Mouse (Mus musculus): ENCODE measurements around the gene Mpv17l.
"Not testable (repeated sequence)": the region's sequence is repeated elsewhere in the genome, so short reads cannot be mapped to it uniquely, and the experiment has no call there.

Gene Mpv17l

DNA sequence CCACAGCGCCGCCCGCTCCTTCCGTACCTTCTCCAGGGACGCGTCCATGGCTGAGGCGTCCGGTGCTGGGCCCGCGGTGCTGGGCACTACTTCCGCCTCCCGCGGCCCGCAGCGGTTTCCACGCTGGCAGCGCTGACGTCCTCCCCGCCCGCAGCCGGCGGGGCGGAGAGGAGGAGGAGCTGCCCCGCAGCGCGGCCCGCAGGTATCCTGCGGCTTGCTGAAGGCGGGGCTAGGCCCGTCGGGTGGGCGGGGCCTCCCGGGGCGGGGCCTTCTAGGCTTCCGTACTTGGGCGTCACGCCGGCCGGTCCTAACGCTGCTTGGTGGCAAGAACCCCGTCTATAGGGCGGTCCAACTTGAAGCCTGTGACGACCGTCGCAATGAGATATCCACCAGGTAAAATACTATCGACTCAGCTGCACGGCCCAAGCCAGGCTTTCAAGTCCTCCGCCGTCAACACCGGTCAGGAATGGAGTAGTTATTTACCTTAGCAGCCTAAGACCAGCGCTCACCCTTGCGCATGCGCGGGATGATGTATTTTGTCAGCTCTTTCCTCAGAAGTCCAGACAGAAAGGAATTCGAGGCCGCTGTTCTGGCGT, at the start of gene Mpv17l, which contains the start of gene Pdxdc1:
Gene Mpv17l, plus strand, starts transcription at position 274 of the 596 bp plus-strand sequence.
Gene Pdxdc1, minus strand, starts transcription at position 244 of the 596 bp plus-strand sequence.
- peak; percentile 98 for DNase-seq

DNA sequence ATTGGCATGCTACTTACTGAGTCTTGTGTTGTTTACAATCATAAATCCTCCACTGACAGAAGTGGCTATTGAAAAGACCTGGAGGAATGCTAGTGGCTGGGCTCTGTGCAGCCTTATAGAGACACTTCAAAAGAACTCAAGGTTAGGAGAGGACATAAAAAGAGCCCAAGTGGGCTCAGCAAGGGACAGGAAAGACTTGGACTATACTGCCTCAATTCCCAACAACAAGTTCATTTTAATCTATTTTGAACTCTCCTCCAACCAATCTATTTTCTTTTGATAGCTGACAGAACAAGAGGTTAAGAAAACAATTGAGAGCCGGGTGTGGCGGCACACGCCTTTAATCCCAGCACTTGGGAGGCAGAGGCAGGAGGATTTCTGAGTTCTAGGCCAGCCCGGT, 49.1 kb upstream of the Mpv17l start:
- DNase-seq: no peak

DNA sequence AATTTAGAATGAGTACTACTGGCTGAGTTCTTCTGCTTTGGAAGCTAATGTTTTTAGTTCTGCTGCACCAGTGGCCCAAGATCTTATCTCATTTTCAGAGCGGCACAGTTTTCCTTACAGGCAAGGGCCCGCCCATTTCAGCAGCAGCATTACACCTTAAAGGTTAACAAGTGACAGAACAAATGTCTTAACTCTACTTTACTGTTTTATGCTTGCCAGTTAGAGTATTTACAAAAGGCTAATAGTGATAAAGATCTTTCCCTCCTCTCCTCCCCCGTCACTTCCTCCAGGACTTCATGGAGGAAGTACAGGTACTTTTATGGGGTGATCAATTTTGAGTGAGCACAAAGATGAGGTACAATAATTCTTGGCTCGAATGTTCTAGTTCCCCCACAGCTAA, 36.9 kb upstream of the Mpv17l start:
- no peak for DNase-seq

- no peak for DNase-seq
Observed at GRCm38 (mm10) chr16:13866616-13867015, 36.3 kb upstream of the Mpv17l start.

DNA sequence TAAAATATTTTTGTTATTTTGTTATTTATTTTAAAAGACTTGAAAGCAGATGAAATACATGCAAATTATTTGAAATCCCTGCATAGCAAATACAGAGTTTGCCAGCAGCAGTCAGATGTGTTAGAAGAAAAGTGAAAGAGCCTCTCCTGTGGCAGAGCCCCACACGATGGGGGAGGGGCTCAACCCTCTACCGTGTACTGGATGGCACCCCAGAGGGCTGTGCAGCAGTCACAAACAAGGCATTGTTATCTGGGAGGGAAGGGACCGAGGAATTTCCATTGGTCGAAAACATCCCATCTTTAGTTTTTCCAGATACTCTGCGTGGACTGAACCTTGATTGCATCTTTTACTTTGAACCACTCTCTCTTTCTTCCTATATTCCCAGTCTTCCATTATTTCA, 35.6 kb upstream of the Mpv17l start:
- not testable (repeated sequence) for DNase-seq

DNA sequence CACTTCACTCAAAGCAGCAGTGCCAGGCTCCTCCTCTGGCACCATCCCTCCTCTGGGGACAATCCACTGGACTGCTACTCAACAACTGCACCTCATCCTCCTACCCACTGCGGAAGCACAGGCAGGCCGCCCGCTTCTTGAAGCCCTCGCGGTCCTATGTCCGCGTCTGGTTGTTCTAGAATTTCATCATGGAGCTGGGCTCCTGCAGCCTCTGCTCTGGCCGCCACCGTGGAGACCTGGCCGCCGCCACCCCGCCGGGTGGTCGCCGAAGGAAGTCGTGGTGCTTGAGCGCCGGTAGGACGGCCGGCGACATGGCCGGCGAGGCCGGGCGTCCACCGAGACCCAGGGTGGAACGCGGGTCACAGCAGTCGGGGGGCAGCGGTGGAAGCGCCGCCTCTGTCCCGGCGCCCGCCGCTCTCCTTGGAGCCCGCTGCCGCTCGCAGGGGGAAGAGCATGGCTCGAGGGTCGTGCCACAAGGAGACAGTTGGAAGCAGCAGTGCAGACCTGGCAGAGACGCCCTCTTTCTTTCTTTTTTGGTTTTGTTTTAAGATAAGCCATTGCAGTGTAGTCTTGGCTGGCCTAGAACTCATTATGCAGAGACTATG, 34.9 kb upstream of the Mpv17l start:
- DNase-seq: no peak

GRCm38 (mm10) chr16:13875483-13875882, 27.5 kb upstream of the Mpv17l start:
- DNase-seq: no peak

DNA sequence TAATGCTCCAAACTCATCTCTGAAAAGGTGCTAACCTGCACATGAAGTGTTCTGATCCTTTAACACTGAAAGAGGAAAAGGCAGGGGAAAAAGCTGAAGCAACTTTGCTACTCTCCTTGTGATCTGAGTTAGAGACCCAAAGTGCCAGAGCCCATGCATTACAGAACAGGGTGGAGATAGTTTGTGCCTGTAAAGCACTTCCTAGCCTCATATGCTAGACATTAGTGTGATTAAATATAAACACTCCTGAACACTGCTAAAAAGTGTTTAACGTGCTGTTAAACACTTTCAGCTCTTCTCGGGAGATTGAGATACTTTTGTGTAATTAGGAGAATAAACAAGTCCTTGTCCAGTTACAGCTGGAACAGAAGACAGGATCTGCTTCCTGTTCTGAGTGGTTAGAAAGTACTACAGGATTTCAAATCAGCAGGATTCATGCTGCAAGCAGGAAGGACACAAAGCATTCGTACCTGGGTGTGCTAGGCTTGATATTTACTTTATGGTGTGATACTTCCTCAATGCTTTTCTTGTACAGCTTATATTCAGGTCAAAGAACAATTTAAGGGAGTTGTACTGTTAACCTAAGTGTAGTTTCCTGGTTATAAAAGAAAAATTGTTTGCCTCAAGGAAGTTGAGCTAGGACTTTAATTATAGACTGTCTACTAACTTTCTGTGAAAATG, 19.7 kb upstream of the Mpv17l start:
- no peak for DNase-seq

DNA sequence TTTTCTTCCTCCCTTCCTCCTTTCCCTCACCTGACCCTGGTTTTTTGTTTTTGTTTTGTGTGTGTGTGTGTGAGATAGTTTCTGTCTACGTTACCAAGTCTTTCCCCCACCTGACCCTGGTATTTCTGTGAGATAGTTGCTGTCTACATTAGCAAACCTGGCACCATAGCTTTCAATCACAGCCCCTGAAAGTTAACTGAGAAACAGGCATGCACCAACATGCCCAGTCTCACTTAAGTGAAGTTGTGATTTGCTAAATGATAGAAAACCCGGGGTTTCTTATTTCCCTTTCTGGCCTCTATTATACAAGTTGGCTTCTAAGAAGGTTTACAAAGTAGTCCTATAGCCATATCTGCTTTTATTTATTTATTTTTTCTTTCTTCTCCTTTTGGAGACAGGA, 12.5 kb upstream of the Mpv17l start:
- no peak for DNase-seq

GRCm38 (mm10) chr16:13892850-13893249, 10.1 kb upstream of the Mpv17l start:
- DNase-seq: no peak

GRCm38 (mm10) chr16:13894097-13894496, 8.9 kb upstream of the Mpv17l start:
- no peak for DNase-seq

- no peak for DNase-seq
Observed at GRCm38 (mm10) chr16:13895740-13896139, 7.2 kb upstream of the Mpv17l start.

GRCm38 (mm10) chr16:13896357-13896756, 6.6 kb upstream of the Mpv17l start:
- no peak for DNase-seq

DNA sequence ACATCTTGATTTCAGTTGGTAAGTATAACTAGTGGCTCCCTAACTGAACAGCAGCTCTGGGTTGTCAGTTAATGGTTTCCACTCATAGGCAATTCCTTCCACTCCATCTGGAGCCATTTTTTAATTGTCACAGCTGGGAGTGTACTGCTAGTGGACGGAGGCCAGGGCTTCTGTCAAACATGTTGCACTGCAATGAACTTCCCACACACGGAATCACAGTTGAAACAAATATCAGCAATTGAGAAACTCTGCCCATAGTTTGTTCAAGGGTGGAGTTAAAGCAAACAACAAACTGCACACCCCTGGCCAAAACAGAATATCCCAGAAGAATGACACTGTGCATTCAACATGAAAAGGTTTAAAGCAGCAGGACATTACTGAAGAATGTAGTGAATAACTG, 4.0 kb upstream of the Mpv17l start:
- DNase-seq: no peak

- DNase-seq: no peak
Observed at GRCm38 (mm10) chr16:13902397-13902831, 547 bp upstream of the Mpv17l start.

GRCm38 (mm10) chr16:13903488-13903887, 527 bp downstream of the Mpv17l start:
- no peak for DNase-seq

DNA sequence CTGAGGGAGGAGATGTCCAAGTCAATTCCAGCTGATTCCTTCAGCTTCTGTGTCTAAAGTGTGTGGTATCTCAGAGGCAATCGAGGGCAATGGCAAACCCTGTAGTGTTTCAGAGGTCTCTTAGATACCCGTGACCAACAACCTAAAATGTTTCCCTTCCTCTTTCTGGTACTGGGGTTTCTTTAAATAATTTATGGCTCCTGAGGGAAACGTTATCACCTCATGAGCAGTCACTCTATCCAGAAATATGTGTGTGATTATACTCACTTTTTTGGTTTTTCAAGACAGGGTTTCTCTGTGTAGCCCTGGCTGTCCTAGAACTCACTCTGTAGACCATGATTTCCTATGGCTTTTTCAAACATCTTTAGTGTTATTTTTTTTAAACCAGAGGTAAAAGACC, 4.3 kb downstream of the Mpv17l start:
- no peak for DNase-seq

GRCm38 (mm10) chr16:13920093-13920492, 17.1 kb downstream of the Mpv17l start:
- DNase-seq: no peak

- DNase-seq: no peak
Observed at GRCm38 (mm10) chr16:13921063-13921462, 18.1 kb downstream of the Mpv17l start.

GRCm38 (mm10) chr16:13921781-13922180, 18.8 kb downstream of the Mpv17l start:
- no peak for DNase-seq

GRCm38 (mm10) chr16:13922499-13922898, 19.5 kb downstream of the Mpv17l start:
- not testable (repeated sequence) for DNase-seq

DNA sequence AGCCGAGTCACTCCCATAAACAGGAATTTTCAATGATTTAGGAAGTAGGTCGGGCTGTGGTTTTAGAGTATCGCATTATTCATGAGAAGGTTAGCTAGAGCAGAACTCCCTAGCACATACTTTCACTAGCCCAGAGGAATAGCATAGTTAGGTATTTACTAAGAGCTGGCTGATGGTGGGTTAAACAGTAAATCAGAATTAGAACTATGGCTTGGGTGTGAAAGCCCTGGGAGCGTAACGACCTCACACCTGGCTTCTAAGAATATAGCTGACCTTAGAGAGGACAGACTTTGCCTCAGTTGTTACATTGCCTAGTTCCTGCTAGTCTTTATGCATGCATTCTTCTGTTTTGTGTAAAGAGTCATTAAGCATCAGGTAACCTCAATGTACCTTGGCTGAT, 20.0 kb downstream of the Mpv17l start:
- DNase-seq: not testable (repeated sequence)

GRCm38 (mm10) chr16:13927456-13928075, 24.6 kb downstream of the Mpv17l start:
- no peak for DNase-seq

Data from cerebellum, adult 11 months (tissue).